Mouse (Mus musculus) lung, embryonic 14.5 days (tissue): ENCODE data around the gene Kcnma1. TPM values are rescaled to one million over a fixed set of nuclear protein-coding genes. Genes with fewer than 3 reads are reported as not detected.

Source experiments
- ATAC-seq: fragments of 200-750 bp; cut with Nextera tagmentation; 2 replicates; pipeline ENCODE4 v1.8.0; 2017; ENCODE audit warnings: mild to moderate bottlenecking, moderate TSS enrichment, moderate library complexity; ENCODE audit not compliant: insufficient read depth
- DNase-seq: peaks from one replicate; pipeline ENCODE4 v3.0.0-alpha.2; 2015
- H3K27ac ChIP-seq: fragments of 300-500 bp; sonication (generic); 2 replicates; pipeline ENCODE4 v1.5.1; 2014; ENCODE audit warnings: low read depth, mild to moderate bottlenecking, moderate library complexity
- H3K27me3 ChIP-seq: fragments of 300-500 bp; sonication (generic); 2 replicates; pipeline ENCODE4 v1.6.1; 2014; ENCODE audit warnings: low read length, control low read depth; ENCODE audit not compliant: insufficient read depth
- H3K36me3 ChIP-seq: fragments of 300-500 bp; sonication (generic); 2 replicates; pipeline ENCODE4 v1.6.1; 2014; ENCODE audit warnings: control low read depth; ENCODE audit not compliant: insufficient read depth
- H3K4me1 ChIP-seq: fragments of 300-500 bp; sonication (generic); 2 replicates; pipeline ENCODE4 v1.6.1; 2014; ENCODE audit warnings: antibody characterized with exemption, control low read depth; ENCODE audit not compliant: insufficient read depth
- H3K4me2 ChIP-seq: fragments of 300-500 bp; sonication (generic); 2 replicates; pipeline ENCODE4 v1.6.1; 2014; ENCODE audit warnings: mild to moderate bottlenecking
- H3K4me3 ChIP-seq: fragments of 300-500 bp; sonication (generic); 2 replicates; pipeline ENCODE4 v1.5.1; 2014; ENCODE audit warnings: low read depth, low read length
- H3K9ac ChIP-seq: fragments of 300-500 bp; sonication (generic); 2 replicates; pipeline ENCODE4 v1.6.1; 2014
- H3K9me3 ChIP-seq: fragments of 300-500 bp; sonication (generic); 2 replicates; pipeline ENCODE4 v1.6.1; 2016; ENCODE audit warnings: low read depth, low read length, control low read depth
- CTCF ChIP-seq: IDR thresholded peaks from 2 replicates; pipeline ENCODE4 v1.5.1; 2016; ENCODE audit warnings: antibody characterized with exemption, low read depth
- WGBS: fragments of 180-500 bp; shearing (Covaris S2); extraction: QIAGEN DNeasy Blood & Tissue Kit; methylation state at CpG from one replicate; pipeline ENCODE4 v1.1.7; 2014; 5-methylcytosine and 5-hydroxymethylcytosine counted together
- polyA plus RNA-seq: library from polyadenylated mRNA; unstranded; fragments of >200 nt; fragmentation: Nextera tagmentation; extraction: Ambion mirVana; gene quantifications from 2 replicates; pipeline ENCODE4 v1.2.1, GENCODE M21; 2014

Gene Kcnma1
- polyA plus RNA-seq, 1 experiment from 2014 or later, result 1.5 TPM

DNA sequence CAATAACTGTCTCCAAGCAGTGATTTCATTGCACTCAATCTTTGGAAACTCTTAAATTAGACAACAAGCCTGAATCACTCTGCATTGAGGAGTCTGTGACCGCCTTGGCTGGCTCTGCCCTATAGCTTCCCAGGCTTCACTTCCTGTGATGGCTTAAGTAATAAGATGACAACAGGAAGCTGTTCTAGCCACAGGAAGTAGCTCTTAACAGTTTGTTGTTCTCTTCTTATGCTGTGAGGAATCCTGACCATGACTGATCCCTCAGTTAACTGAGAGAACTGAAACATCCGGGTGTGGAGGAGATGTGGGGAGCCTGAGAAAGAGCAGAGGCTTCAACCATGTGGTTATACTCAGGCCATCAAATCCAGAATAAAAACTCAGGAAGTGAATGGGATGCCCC lies 549.2 kb downstream of the Kcnma1 start:
- Histone ChIP-seq H3K9me3 (no peaks in the 10 kb centered on the region), H3K4me3 (no peak overlapping the region), H3K9ac (no peak overlapping the region), H3K27ac (no peak overlapping the region), H3K4me1 (no peaks in the 10 kb centered on the region), H3K27me3 (no peaks in the 10 kb centered on the region), H3K36me3 (no peaks in the 10 kb centered on the region), H3K4me2 (no peak overlapping the region)
- ATAC-seq, result no peak
- peak; percentile 37 for DNase-seq
- TF ChIP-seq CTCF, result no peak
- 55% methylated on average over 2 of the region's 2 CpGs for WGBS

DNA sequence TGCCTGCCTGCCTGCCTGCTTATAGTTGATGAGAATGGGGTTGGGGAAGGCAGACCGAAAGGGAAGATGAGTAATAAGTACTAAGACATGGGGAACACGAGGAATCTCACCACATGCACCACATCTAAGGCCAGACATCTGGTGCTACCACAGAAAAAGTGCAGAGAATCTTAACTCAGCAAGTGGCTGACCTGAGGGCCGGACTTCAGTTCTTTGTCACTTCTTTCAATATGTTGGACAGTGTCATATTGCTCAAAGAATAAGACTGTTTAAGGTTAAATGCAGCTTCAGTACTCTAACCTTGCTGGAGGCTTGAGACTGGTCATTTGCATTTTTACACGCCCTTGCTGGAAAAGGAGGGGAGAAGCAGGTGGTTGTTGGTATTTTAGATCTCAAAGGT lies 555.7 kb downstream of the Kcnma1 start:
- no peak for TF ChIP-seq CTCF
- H3K9ac ChIP-seq, result no peak overlapping the region
- ATAC-seq, result no peak
- no peaks in the 10 kb centered on the region for H3K4me1 ChIP-seq
- H3K4me2 ChIP-seq, result no peak overlapping the region
- H3K36me3 ChIP-seq, result no peaks in the 10 kb centered on the region
- no peak for DNase-seq
- no peak overlapping the region for H3K27ac ChIP-seq
- 52% methylated on average over 4 of the region's 4 CpGs for WGBS
- no peak overlapping the region for H3K4me3 ChIP-seq
- H3K27me3 ChIP-seq, result no peaks in the 10 kb centered on the region
- H3K9me3 ChIP-seq, result no peaks in the 10 kb centered on the region

DNA sequence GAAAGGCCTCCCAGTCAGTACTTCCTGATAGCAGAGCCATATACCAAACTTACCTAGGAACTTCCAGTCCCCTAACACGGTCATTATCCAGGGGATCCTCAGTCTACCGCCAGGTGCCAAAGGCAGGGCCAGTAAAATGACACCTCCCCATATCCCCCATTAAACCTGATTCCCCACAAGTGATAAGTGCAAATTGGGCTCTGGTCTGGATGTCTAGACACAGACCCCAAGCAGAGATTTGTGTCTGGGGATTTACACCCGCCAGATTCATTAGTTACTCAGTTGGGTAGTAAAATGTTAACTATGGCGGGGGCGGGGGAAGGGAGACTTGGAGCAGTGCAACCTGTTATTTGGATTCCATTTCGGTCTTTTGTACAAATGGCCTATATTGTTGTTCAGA lies 562.6 kb downstream of the Kcnma1 start:
- Histone ChIP-seq H3K4me2 (no peak overlapping the region), H3K9me3 (no peaks in the 10 kb centered on the region), H3K4me1 (no peaks in the 10 kb centered on the region), H3K36me3 (no peaks in the 10 kb centered on the region), H3K27me3 (no peaks in the 10 kb centered on the region), H3K4me3 (no peak overlapping the region), H3K27ac (no peak overlapping the region), H3K9ac (no peak overlapping the region)
- ATAC-seq, result no peak
- DNase-seq, result no peak
- TF ChIP-seq CTCF, result no peak
- 86% methylated on average over 6 of the region's 6 CpGs for WGBS

DNA sequence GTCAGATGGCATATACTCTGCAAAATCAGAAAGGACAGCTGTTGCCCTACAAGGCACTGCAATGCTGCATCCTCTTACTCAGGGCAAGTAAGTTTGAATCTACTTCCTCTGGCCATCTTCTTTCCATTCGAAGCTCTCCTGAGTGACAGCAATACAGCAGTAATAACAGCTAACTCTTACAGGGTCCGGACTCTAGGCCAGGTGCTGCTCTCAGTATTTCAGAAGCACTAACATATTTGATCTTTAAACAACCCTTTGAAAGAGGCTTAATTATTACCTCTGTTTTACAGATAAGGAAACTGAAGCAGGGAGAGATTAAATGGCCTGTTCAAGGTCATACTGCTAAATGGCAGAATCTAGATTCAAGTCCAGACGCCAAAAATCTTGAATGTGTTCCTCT lies 576.8 kb downstream of the Kcnma1 start:
- no peaks in the 10 kb centered on the region for H3K4me1 ChIP-seq
- no peak for TF ChIP-seq CTCF
- 57% methylated on average over 3 of the region's 3 CpGs for WGBS
- ATAC-seq (no peak), DNase-seq (no peak)
- no peaks in the 10 kb centered on the region for H3K9me3 ChIP-seq
- H3K9ac ChIP-seq, result no peak overlapping the region
- H3K4me3 ChIP-seq, result no peak overlapping the region
- H3K4me2 ChIP-seq, result no peak overlapping the region
- no peaks in the 10 kb centered on the region for H3K36me3 ChIP-seq
- H3K27me3 ChIP-seq, result no peaks in the 10 kb centered on the region
- no peak overlapping the region for H3K27ac ChIP-seq

DNA sequence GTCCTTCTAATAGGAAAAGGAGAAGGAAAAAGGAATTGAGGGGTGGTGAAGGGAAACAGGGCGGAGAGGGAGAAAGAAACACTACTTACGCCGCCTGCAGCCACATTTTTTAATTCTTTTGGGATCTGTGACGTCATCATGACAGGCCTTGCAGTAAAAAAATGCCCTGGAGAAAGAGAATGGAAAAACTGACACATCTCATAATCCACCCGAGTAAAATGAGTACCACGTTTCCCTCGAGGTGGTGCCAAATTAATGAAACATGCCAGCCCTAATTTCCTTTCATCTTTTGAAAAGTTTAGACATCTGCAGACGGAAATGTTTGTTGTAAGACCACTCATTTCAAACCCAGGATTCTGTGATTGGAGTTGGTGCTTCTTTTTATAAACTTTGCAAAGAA lies 578.4 kb downstream of the Kcnma1 start:
- no peak overlapping the region for H3K9ac ChIP-seq
- H3K9me3 ChIP-seq, result no peaks in the 10 kb centered on the region
- no peaks in the 10 kb centered on the region for H3K4me1 ChIP-seq
- DNase-seq (no peak), ATAC-seq (no peak)
- no peak for TF ChIP-seq CTCF
- 57% methylated on average over 8 of the region's 8 CpGs for WGBS
- no peaks in the 10 kb centered on the region for H3K36me3 ChIP-seq
- H3K4me3 ChIP-seq, result no peak overlapping the region
- no peaks in the 10 kb centered on the region for H3K27me3 ChIP-seq
- H3K4me2 ChIP-seq, result no peak overlapping the region
- H3K27ac ChIP-seq, result no peak overlapping the region

- Histone ChIP-seq H3K4me1 (peaks cover 4% of the 10 kb centered on the region; the same call in 1 of the 2 replicates), H3K36me3 (no peaks in the 10 kb centered on the region), H3K27me3 (no peaks in the 10 kb centered on the region), H3K9ac (no peak overlapping the region), H3K4me3 (no peak overlapping the region), H3K27ac (no peak overlapping the region), H3K9me3 (no peaks in the 10 kb centered on the region), H3K4me2 (no peak overlapping the region)
- ATAC-seq (no peak), DNase-seq (no peak)
- no peak for TF ChIP-seq CTCF
- 70% methylated on average over 2 of the region's 2 CpGs for WGBS
Observed at GRCm38 (mm10) chr14:23430006-23430405, 584.3 kb downstream of the Kcnma1 start.

DNA sequence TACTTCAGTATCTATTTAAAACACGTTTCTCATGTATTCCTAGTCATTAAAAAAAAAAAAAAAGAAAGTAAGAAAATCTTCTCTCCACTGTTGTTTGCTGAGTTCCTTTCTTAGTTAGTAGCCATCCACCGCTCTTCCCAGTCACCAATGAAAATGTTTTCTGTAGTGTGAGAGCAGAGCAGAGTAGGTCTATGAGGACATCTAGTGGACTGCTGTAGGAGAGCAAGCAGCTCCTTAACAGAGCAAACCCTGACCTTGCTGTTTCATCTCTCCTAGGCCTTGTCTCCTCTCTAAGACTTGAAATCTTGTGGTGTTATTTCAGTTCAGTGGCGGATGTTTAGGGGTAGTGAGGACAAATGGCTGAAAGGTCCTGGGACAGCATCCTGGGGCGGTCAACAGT lies 585.2 kb downstream of the Kcnma1 start:
- Histone ChIP-seq H3K4me3 (no peak overlapping the region), H3K27ac (peak overlapping the region; percentile 47; the same call in 1 of the 2 replicates), H3K27me3 (no peaks in the 10 kb centered on the region), H3K36me3 (no peaks in the 10 kb centered on the region), H3K9ac (no peak overlapping the region), H3K4me1 (peaks cover 4% of the 10 kb centered on the region; the same call in 1 of the 2 replicates), H3K9me3 (no peaks in the 10 kb centered on the region), H3K4me2 (no peak overlapping the region)
- ATAC-seq (peak; percentile 68), DNase-seq (peak; percentile 89)
- 17% methylated on average over 4 of the region's 4 CpGs for WGBS
- peak; percentile 88 for TF ChIP-seq CTCF

- Histone ChIP-seq H3K9me3 (no peaks in the 10 kb centered on the region), H3K27me3 (no peaks in the 10 kb centered on the region), H3K4me2 (no peak overlapping the region), H3K27ac (no peak overlapping the region), H3K9ac (no peak overlapping the region), H3K36me3 (no peaks in the 10 kb centered on the region), H3K4me1 (peaks cover 4% of the 10 kb centered on the region; the same call in 1 of the 2 replicates), H3K4me3 (no peak overlapping the region)
- 77% methylated on average over 12 of the region's 12 CpGs for WGBS
- ATAC-seq (no peak), DNase-seq (no peak)
- no peak for TF ChIP-seq CTCF
Observed at GRCm38 (mm10) chr14:23422481-23423040, 591.7 kb downstream of the Kcnma1 start.
